ENCODE assay signal across 41 mouse cellular contexts in genomic region chr4:104925383-104925782, GRCm38 (mm10). TPM values are rescaled to one million over a fixed set of nuclear protein-coding genes. Genes with fewer than 3 reads are reported as not detected.
"Had no signal": no experiment of that assay in that cellular context is flagged by ENCODE, and none has a peak within 500 bp of the region (broad histone marks: within the 10 kb centered on the region; RNA-seq: fewer than 3 reads in every experiment).

No protein-coding gene starts in this region.

- H3K27ac ChIP-seq: limb, embryonic 10.5 days; limb, embryonic 12.5 days; limb, embryonic 13.5 days; limb, embryonic 15.5 days; liver, embryonic 12.5 days; liver, embryonic 13.5 days; liver, embryonic 14.5 days; liver, embryonic 15.5 days; lung, embryonic 15.5 days; macrophage; midbrain, embryonic 10.5 days; midbrain, embryonic 12.5 days; midbrain, embryonic 13.5 days; midbrain, embryonic 15.5 days; neural tube, embryonic 12.5 days had no signal

- H3K4me2 ChIP-seq: limb, embryonic 12.5 days; limb, embryonic 13.5 days; limb, embryonic 15.5 days; liver, embryonic 11.5 days; liver, embryonic 12.5 days; liver, embryonic 13.5 days; liver, embryonic 15.5 days; lung, embryonic 14.5 days; lung, embryonic 15.5 days; midbrain, embryonic 11.5 days; midbrain, embryonic 12.5 days; midbrain, embryonic 13.5 days; midbrain, embryonic 15.5 days; neural tube, embryonic 12.5 days had no signal

- H3K27me3 ChIP-seq: limb, embryonic 12.5 days; limb, embryonic 13.5 days; limb, embryonic 15.5 days; liver, embryonic 12.5 days; liver, embryonic 13.5 days; liver, embryonic 15.5 days; lung, embryonic 15.5 days; megakaryocyte, embryonic 14.5 days; midbrain, embryonic 12.5 days; midbrain, embryonic 13.5 days; midbrain, embryonic 15.5 days; neural tube, embryonic 12.5 days had no signal

- H3K4me1 ChIP-seq: limb, embryonic 10.5 days; limb, embryonic 12.5 days; limb, embryonic 13.5 days; limb, embryonic 15.5 days; liver, embryonic 12.5 days; liver, embryonic 13.5 days; liver, embryonic 15.5 days; lung, embryonic 15.5 days; megakaryocyte, embryonic 14.5 days; midbrain, embryonic 10.5 days; midbrain, embryonic 12.5 days; midbrain, embryonic 13.5 days; midbrain, embryonic 15.5 days; neural tube, embryonic 12.5 days had no signal

- DNase-seq: left cerebral cortex, postnatal 4 days; liver; liver, embryonic 13.5 days; liver, postnatal 0 days; lung, adult 18-20 months; lung, adult 2 months; lung, embryonic 14.5 days; lung, postnatal 10 days; lung, postnatal 14 days; lung, postnatal 36 days; lung, postnatal 4 days; midbrain, embryonic 14.5 days had no signal

- H3K4me3 ChIP-seq: limb, embryonic 10.5 days; limb, embryonic 12.5 days; limb, embryonic 13.5 days; limb, embryonic 15.5 days; liver, embryonic 12.5 days; liver, embryonic 13.5 days; liver, embryonic 15.5 days; lung, embryonic 15.5 days; megakaryocyte, embryonic 14.5 days; midbrain, embryonic 10.5 days; midbrain, embryonic 12.5 days; midbrain, embryonic 13.5 days; midbrain, embryonic 15.5 days; myocyte; neural tube, embryonic 12.5 days had no signal

- H3K9me3 ChIP-seq: limb, embryonic 10.5 days; limb, embryonic 12.5 days; limb, embryonic 13.5 days; limb, embryonic 15.5 days; liver, embryonic 12.5 days; liver, embryonic 13.5 days; liver, embryonic 15.5 days; lung, embryonic 15.5 days; megakaryocyte, embryonic 14.5 days; midbrain, embryonic 10.5 days; midbrain, embryonic 12.5 days; midbrain, embryonic 13.5 days; midbrain, embryonic 15.5 days; neural tube, embryonic 12.5 days had no signal

- H3K9ac ChIP-seq: limb, embryonic 12.5 days; limb, embryonic 13.5 days; limb, embryonic 15.5 days; liver, embryonic 12.5 days; liver, embryonic 13.5 days; liver, embryonic 14.5 days; liver, embryonic 15.5 days; liver, postnatal 0 days; lung, embryonic 14.5 days; lung, embryonic 15.5 days; midbrain, embryonic 12.5 days; midbrain, embryonic 13.5 days; midbrain, embryonic 15.5 days; neural tube, embryonic 12.5 days had no signal

- H3K36me3 ChIP-seq: limb, embryonic 10.5 days; limb, embryonic 12.5 days; limb, embryonic 13.5 days; limb, embryonic 15.5 days; liver, embryonic 12.5 days; liver, embryonic 13.5 days; liver, embryonic 15.5 days; lung, embryonic 15.5 days; midbrain, embryonic 10.5 days; midbrain, embryonic 12.5 days; midbrain, embryonic 13.5 days; midbrain, embryonic 15.5 days; neural tube, embryonic 12.5 days had no signal

- ATAC-seq: liver, embryonic 12.5 days; liver, postnatal 0 days; lung, postnatal 0 days; midbrain, embryonic 13.5 days; midbrain, embryonic 15.5 days; midbrain, embryonic 16.5 days had no signal

RNA-seq across cellular contexts. Expression of gene Fyb2, which starts 12.1 kb away (rescaled TPM):
- total RNA-seq: megakaryocyte progenitor cell, adult 5-6 weeks; megakaryocyte, adult 5-6 weeks; megakaryocyte-erythroid progenitor cell, adult 5-6 weeks; monocyte, adult 5-6 weeks had no signal
- polyA plus RNA-seq: limb, embryonic 10.5 days; liver, embryonic 12.5 days; lung, embryonic 14.5 days; neural tube, embryonic 11.5 days had no signal

RNA-seq across cellular contexts. Expression of gene C8a, which starts 49.2 kb away (rescaled TPM):
- total RNA-seq: left cerebral cortex, postnatal 25 days; left cerebral cortex, postnatal 36 days; left cerebral cortex, postnatal 4 days; megakaryocyte progenitor cell, adult 5-6 weeks; megakaryocyte, adult 5-6 weeks; megakaryocyte-erythroid progenitor cell, adult 5-6 weeks; midbrain, postnatal 0 days; monocyte, adult 5-6 weeks had no signal
- polyA plus RNA-seq: limb, embryonic 10.5 days; limb, embryonic 11.5 days; limb, embryonic 12.5 days; limb, embryonic 13.5 days; lung, adult 2 months; lung, embryonic 14.5 days; lung, embryonic 15.5 days; lung, postnatal 0 days; macrophage; midbrain, embryonic 10.5 days; midbrain, embryonic 11.5 days; midbrain, embryonic 12.5 days; midbrain, embryonic 13.5 days; midbrain, embryonic 14.5 days; midbrain, embryonic 15.5 days; midbrain, embryonic 16.5 days; myocyte; neural tube, embryonic 11.5 days; neural tube, embryonic 12.5 days had no signal
